Mouse (Mus musculus) liver (tissue): ENCODE data around the gene Olfr195.
"Not testable (repeated sequence)": the region's sequence is repeated elsewhere in the genome, so short reads cannot be mapped to it uniquely, and the experiment has no call there.

Source experiments
- DNase-seq: peaks from one replicate; pipeline ENCODE4 v3.0.0-alpha.2; 2020; ENCODE audit warnings: mixed read lengths

The Olfr195 gene

GRCm38 (mm10) chr16:59146746-59147145 is at the start of gene Olfr195:
Gene Olfr195, plus strand, starts transcription at chr16:59147046.
- DNase-seq, result no peak

DNA sequence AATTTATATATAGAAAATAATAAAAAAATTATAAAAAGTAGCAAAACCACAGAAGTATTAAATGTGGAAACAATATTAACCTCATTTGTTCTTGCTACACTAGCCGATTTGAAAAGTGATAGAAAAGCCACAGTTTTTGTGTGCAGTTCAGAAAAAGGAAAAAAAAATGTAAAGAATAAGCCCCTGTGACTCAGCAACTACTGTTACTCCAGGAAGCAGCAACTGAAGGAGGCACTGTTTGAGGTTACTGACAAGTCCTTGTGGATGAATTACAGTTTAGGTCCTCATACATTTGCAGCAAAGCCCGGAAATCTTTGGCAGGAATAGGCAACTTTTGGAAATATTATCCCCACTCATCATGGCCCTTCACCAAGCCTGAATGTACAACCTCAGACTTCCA is 41.5 kb upstream of the Olfr195 start:
- DNase-seq, result no peak

DNA sequence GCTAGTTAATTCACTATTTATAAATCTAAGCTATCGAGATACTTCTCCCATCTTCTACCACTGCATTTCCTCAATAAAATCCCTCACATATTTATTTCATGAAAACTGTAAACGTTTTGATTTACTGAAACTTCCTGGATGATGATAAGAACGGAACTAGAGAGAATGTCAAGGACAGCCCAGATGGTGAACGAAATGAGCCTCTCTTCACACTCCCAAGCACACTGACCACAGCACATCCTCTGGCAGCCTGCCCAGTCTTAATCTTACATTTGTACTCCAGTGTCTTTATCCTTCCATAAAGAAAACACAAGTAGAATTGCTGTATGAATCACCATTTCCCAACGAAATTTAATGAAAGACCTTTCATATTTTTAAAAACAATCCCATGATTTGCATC is 38.3 kb upstream of the Olfr195 start:
- not testable (repeated sequence) for DNase-seq

DNA sequence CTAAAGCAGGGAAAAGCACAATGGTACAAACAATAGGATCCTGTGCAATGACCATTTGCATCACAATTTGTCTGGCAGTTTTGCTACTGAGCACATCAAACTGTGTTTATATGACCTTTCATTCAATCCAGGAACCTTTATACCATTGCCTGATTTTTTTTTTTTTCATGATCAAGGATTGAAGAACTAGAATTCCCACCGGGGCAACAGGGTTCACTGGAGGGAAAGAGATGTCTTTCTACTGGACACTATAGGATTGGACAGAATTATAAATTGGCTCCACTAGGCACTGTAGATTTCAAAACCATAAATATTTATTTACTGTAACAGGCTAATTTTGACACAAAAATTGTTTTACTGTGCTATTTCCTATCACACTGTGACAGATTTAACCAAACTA is 35.1 kb upstream of the Olfr195 start, which contains the start of gene Olfr193:
TSS of gene Olfr193 (minus strand) at position 101 of the 400 bp plus-strand sequence.
- DNase-seq, result no peak

DNA sequence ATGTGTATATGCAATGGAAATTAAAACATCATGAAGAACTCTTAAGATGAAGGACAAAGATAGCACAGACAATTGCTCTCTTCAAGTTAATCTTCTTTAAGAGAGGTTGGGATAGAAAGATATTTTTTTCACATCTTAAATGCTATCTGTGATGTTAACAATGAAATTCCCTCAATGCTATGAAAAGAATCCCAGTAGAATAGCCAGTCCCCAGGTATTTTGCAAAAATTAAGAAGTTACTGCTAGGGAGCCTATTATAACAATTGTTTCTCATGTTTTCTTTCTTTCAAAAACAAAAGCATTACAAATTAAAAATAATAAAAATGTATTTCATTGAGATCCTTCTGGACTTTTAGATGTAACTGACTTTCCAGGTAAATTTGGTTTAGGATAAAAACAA is 25.9 kb upstream of the Olfr195 start, which contains the start of gene Olfr194:
TSS of gene Olfr194 (minus strand) at position 101 of the 400 bp plus-strand sequence.
- no peak for DNase-seq

DNA sequence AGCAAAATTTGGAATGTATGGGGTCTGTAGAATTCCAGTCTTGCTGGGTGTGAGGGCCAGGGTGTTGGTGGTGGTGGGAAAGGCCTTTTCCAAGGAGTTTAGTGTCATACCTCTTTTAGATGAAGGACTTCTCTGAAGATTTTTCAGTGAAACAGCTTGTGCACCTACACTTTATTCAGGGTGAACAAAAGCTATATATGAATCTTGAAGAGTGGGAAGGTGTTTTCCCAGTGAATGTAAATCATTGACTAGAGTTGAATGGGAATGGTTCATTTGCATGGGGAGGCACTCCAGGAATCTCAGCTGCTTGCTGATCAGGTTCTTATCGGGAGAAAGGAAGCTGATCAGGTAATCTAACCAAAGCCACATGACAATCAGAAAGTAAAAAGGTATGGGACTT is 16.1 kb upstream of the Olfr195 start:
- DNase-seq, result no peak

- no peak for DNase-seq
These were observed 5.7 kb upstream of the Olfr195 start for GRCm38 (mm10) chr16:59141105-59141504.

GRCm38 (mm10) chr16:59151996-59152395 is 5.2 kb downstream of the Olfr195 start:
- no peak for DNase-seq

- DNase-seq, result no peak
These were observed 23.5 kb downstream of the Olfr195 start, which contains the start of gene Olfr196 for GRCm38 (mm10) chr16:59170354-59170753. Gene Olfr196, minus strand, starts transcription at chr16:59170454.
